10 mouse cellular contexts compared by ENCODE assay signal in genomic region chr7:110708116-110708515, GRCm38 (mm10). TPM values are rescaled to one million over a fixed set of nuclear protein-coding genes. Genes with fewer than 3 reads are reported as not detected.
A peak's percentile ranks its signal among the peaks of the same experiment; 100 is the strongest.
DNase-seq lines count a peak whose midpoint lies in the region; ATAC-seq and TF ChIP-seq lines count a peak whose summit lies in the region.
"Had no signal": no experiment of that assay in that cellular context is flagged by ENCODE, and none has a peak within 500 bp of the region (broad histone marks: within the 10 kb centered on the region; RNA-seq: fewer than 3 reads in every experiment).

No protein-coding gene starts in this region.

- peaks cover 21% of the 10 kb centered on the region for H3K4me1 ChIP-seq in lung, embryonic 15.5 days
- no peaks in the 10 kb centered on the region for H3K4me1 ChIP-seq in intestine, embryonic 15.5 days (replicated peaks)

- ATAC-seq in granulocyte monocyte progenitor cell, adult 5-6 weeks (replicated peaks; ENCODE audit: poor library complexity, severe bottlenecking) = peak; percentile 48
- ATAC-seq in lung, embryonic 15.5 days (ENCODE audit: borderline replicate concordance, extremely low read depth, low FRiP score, low TSS enrichment) = peak; percentile 63; the same call in 1 of the 2 replicates
- no peak for ATAC-seq in intestine, embryonic 15.5 days
- ATAC-seq: Patski had no signal

- H3K36me3 ChIP-seq in lung, embryonic 15.5 days = no peaks in the 10 kb centered on the region
- no peaks in the 10 kb centered on the region for H3K36me3 ChIP-seq in intestine, embryonic 15.5 days

- peak; percentile 87 for DNase-seq in urinary bladder, postnatal 14 days (ENCODE audit: low spot score)
- no peak for DNase-seq in urinary bladder, postnatal 10 days (ENCODE audit: low spot score)
- DNase-seq in layer of hippocampus, postnatal 14 days (ENCODE audit: low spot score in 2 of 2) = no peak
- DNase-seq in Muller cell, postnatal 12 days (ENCODE audit: inconsistent ontology term) = no peak
- DNase-seq in left cerebral cortex, adult 2 months (ENCODE audit: extremely low spot score in 1 of 2, low spot score in 2 of 2) = no peak
- DNase-seq: cerebellum, adult 11 months had no signal

- no peak overlapping the region for H3K9ac ChIP-seq in lung, embryonic 15.5 days
- no peak overlapping the region for H3K9ac ChIP-seq in intestine, embryonic 15.5 days

- no peaks in the 10 kb centered on the region for H3K27me3 ChIP-seq in lung, embryonic 15.5 days
- no peaks in the 10 kb centered on the region for H3K27me3 ChIP-seq in intestine, embryonic 15.5 days (replicated peaks)
- H3K27me3 ChIP-seq: Patski had no signal

- no peaks in the 10 kb centered on the region for H3K9me3 ChIP-seq in lung, embryonic 15.5 days
- no peaks in the 10 kb centered on the region for H3K9me3 ChIP-seq in intestine, embryonic 15.5 days

- WGBS in lung, embryonic 15.5 days = 48% methylated on average over 9 of the region's 9 CpGs
- WGBS in intestine, embryonic 15.5 days = 72% methylated on average over 9 of the region's 9 CpGs

- no peak overlapping the region for H3K27ac ChIP-seq in lung, embryonic 15.5 days
- H3K27ac ChIP-seq in left cerebral cortex, adult 2 months = no peak overlapping the region
- H3K27ac ChIP-seq in intestine, embryonic 15.5 days = no peak overlapping the region

- intact Hi-C loops in left cerebral cortex, adult 2 months (cut with DNase I) = loop anchor here (10.0 kb wide), 1 partner anchor 163 kb away; no protein-coding TSS in a partner anchor

- TF ChIP-seq CTCF in left cerebral cortex, adult 2 months (IDR thresholded peaks at IDR 0.05) = no peak

- H3K4me3 ChIP-seq in lung, embryonic 15.5 days = no peak overlapping the region
- no peak overlapping the region for H3K4me3 ChIP-seq in left cerebral cortex, adult 2 months
- no peak overlapping the region for H3K4me3 ChIP-seq in intestine, embryonic 15.5 days (replicated peaks)

- no peak overlapping the region for H3K4me2 ChIP-seq in lung, embryonic 15.5 days
- no peak overlapping the region for H3K4me2 ChIP-seq in intestine, embryonic 15.5 days (replicated peaks)

RNA-seq across cellular contexts. Expression of gene Ampd3, which starts 59.9 kb away (rescaled TPM):
- total RNA-seq in granulocyte monocyte progenitor cell, adult 5-6 weeks (2014; fragmentation: Nextera tagmentation) = 3.5 and 6.2 TPM in 2 replicates
- total RNA-seq in granulocyte monocyte progenitor cell, adult 5-6 weeks (2017) = 1.4 and 2.1 TPM in 2 replicates
- 2.1 and 2.5 TPM in 2 replicates for polyA plus RNA-seq in lung, embryonic 15.5 days (2015; fragmentation: Nextera tagmentation; extraction: Ambion mirVana)
- total RNA-seq in layer of hippocampus, postnatal 14 days (2021) = 10 to 100 TPM; 28.2 to 29.9 TPM
- total RNA-seq in left cerebral cortex, adult 2 months (2021) = 10 to 100 TPM; 24.4 to 25.3 TPM
- 4.1 and 4.8 TPM in 2 replicates for polyA plus RNA-seq in intestine, embryonic 15.5 days (2015; fragmentation: Nextera tagmentation; extraction: Ambion mirVana)
